Mouse (Mus musculus) kidney, adult 9 months (tissue): ENCODE measurements around the gene Foxp1.

Experiments
- DNase-seq: peaks from one replicate; pipeline ENCODE4 v3.0.0; 2022

The Foxp1 gene

GRCm38 (mm10) chr6:99107674-99108073, 414.8 kb downstream of the Foxp1 start:
- DNase-seq, result no peak

- DNase-seq, result no peak
Measured at GRCm38 (mm10) chr6:99107081-99107482, 415.4 kb downstream of the Foxp1 start.

- DNase-seq, result no peak
Measured at GRCm38 (mm10) chr6:99105979-99106378, 416.5 kb downstream of the Foxp1 start.

- DNase-seq, result no peak
Measured at GRCm38 (mm10) chr6:99104446-99104845, 418.1 kb downstream of the Foxp1 start.

GRCm38 (mm10) chr6:99103911-99104310, 418.6 kb downstream of the Foxp1 start:
- peak; percentile 19 for DNase-seq

- peak; percentile 20 for DNase-seq
Measured at GRCm38 (mm10) chr6:99101489-99101908, 421.0 kb downstream of the Foxp1 start.

GRCm38 (mm10) chr6:99100331-99100730, 422.2 kb downstream of the Foxp1 start:
- DNase-seq, result no peak

- DNase-seq, result no peak
Measured at GRCm38 (mm10) chr6:99099781-99100180, 422.7 kb downstream of the Foxp1 start.

- no peak for DNase-seq
Measured at GRCm38 (mm10) chr6:99097191-99097590, 425.3 kb downstream of the Foxp1 start.

GRCm38 (mm10) chr6:99096776-99097166, 425.8 kb downstream of the Foxp1 start:
- no peak for DNase-seq

GRCm38 (mm10) chr6:99096105-99096775, 426.3 kb downstream of the Foxp1 start:
- DNase-seq, result peak; percentile 38

- DNase-seq, result peak; percentile 11
Measured at GRCm38 (mm10) chr6:99095185-99096104, 427.1 kb downstream of the Foxp1 start.

- no peak for DNase-seq
Measured at GRCm38 (mm10) chr6:99094339-99094989, 428.1 kb downstream of the Foxp1 start.

GRCm38 (mm10) chr6:99093856-99094255, 428.7 kb downstream of the Foxp1 start:
- DNase-seq, result no peak

GRCm38 (mm10) chr6:99093208-99093607, 429.3 kb downstream of the Foxp1 start:
- DNase-seq, result no peak

- no peak for DNase-seq
Measured at GRCm38 (mm10) chr6:99091799-99092198, 430.7 kb downstream of the Foxp1 start.

- DNase-seq, result no peak
Measured at GRCm38 (mm10) chr6:99087598-99087997, 434.9 kb downstream of the Foxp1 start.

- DNase-seq, result peak; percentile 11
Measured at GRCm38 (mm10) chr6:99084956-99085355, 437.6 kb downstream of the Foxp1 start.

GRCm38 (mm10) chr6:99081259-99081658, 441.3 kb downstream of the Foxp1 start:
- no peak for DNase-seq

GRCm38 (mm10) chr6:99079041-99079835, 443.3 kb downstream of the Foxp1 start:
- DNase-seq, result no peak

- no peak for DNase-seq
Measured at GRCm38 (mm10) chr6:99078089-99078488, 444.4 kb downstream of the Foxp1 start.
